Mouse (Mus musculus) kidney, postnatal 0 days (tissue): ENCODE measurements around the gene Cdh26. TPM values are rescaled to one million over a fixed set of nuclear protein-coding genes. Genes with fewer than 3 reads are reported as not detected.

ENCODE experiments used
- ATAC-seq: fragments of 200-750 bp; cut with Nextera tagmentation; replicated peaks from 2 replicates; pipeline ENCODE4 v1.8.0; 2017; ENCODE audit warnings: low read depth, moderate number of reproducible peaks, moderate TSS enrichment, moderate library complexity; ENCODE audit not compliant: low FRiP score
- DNase-seq: peaks from one replicate; pipeline ENCODE4 v3.0.0-alpha.2; 2016; ENCODE audit warnings: low spot score
- H3K27ac ChIP-seq: fragments of 300-500 bp; sonication (generic); 2 replicates; pipeline ENCODE4 v1.5.1; 2014; ENCODE audit warnings: mild to moderate bottlenecking
- H3K27me3 ChIP-seq: fragments of 300-500 bp; sonication (generic); 2 replicates; pipeline ENCODE4 v1.6.1; 2014; ENCODE audit warnings: low read length, mixed read lengths; ENCODE audit not compliant: insufficient read depth
- H3K36me3 ChIP-seq: fragments of 300-500 bp; sonication (generic); 2 replicates; pipeline ENCODE4 v1.6.1; 2014; ENCODE audit warnings: low read length, mixed read lengths; ENCODE audit not compliant: insufficient read depth
- H3K4me1 ChIP-seq: fragments of 300-500 bp; sonication (generic); replicated peaks from 2 replicates; pipeline ENCODE4 v1.6.1; 2014; ENCODE audit warnings: antibody characterized with exemption, low read length, mixed read lengths; ENCODE audit not compliant: insufficient read depth
- H3K4me2 ChIP-seq: fragments of 300-500 bp; sonication (generic); 2 replicates; pipeline ENCODE4 v1.6.1; 2014; ENCODE audit warnings: mild to moderate bottlenecking, low read length, moderate library complexity, mixed read lengths
- H3K4me3 ChIP-seq: fragments of 300-500 bp; sonication (generic); replicated peaks from 2 replicates; pipeline ENCODE4 v1.5.1; 2014; ENCODE audit warnings: low read depth, low read length
- H3K9ac ChIP-seq: fragments of 300-500 bp; sonication (generic); 2 replicates; pipeline ENCODE4 v1.6.1; 2014; ENCODE audit warnings: low read depth, low read length
- H3K9me3 ChIP-seq: fragments of 300-500 bp; sonication (generic); replicated peaks from 2 replicates; pipeline ENCODE4 v1.6.1; 2016; ENCODE audit warnings: low read length, inconsistent platforms, mixed read lengths
- CTCF ChIP-seq: IDR thresholded peaks from 2 replicates; pipeline ENCODE4 v1.5.1; 2016; ENCODE audit warnings: antibody characterized with exemption, low read depth, mild to moderate bottlenecking, moderate library complexity
- WGBS: fragments of 180-500 bp; shearing (Covaris S2); extraction: QIAGEN DNeasy Blood & Tissue Kit; methylation state at CpG from one replicate; pipeline ENCODE4 v1.1.7; 2014; 5-methylcytosine and 5-hydroxymethylcytosine counted together
- polyA plus RNA-seq: library from polyadenylated mRNA; unstranded; fragments of >200 nt; fragmentation: Nextera tagmentation; extraction: Ambion mirVana; gene quantifications from 2 replicates; pipeline ENCODE4 v1.2.1, GENCODE M21; 2015

The Cdh26 gene
- polyA plus RNA-seq, 1 experiment from 2014 or later, result 0.17 TPM

GRCm38 (mm10) chr2:178413481-178414260 lies 16.7 kb upstream of the Cdh26 start:
- H3K27me3 ChIP-seq, result peaks cover 15% of the 10 kb centered on the region
- TF ChIP-seq CTCF, result no peak
- peak overlapping the region; percentile 66 for H3K4me3 ChIP-seq
- peaks cover 11% of the 10 kb centered on the region for H3K4me1 ChIP-seq
- H3K4me2 ChIP-seq, result peak overlapping the region; percentile 95
- no peaks in the 10 kb centered on the region for H3K36me3 ChIP-seq
- peak; percentile 33 for ATAC-seq
- DNase-seq, result no peak
- no peak overlapping the region for H3K27ac ChIP-seq
- no peaks in the 10 kb centered on the region for H3K9me3 ChIP-seq
- WGBS, result 19% methylated on average over 75 of the region's 75 CpGs
- peak overlapping the region; percentile 51 for H3K9ac ChIP-seq

- WGBS, result under 1% methylated on average over 73 of the region's 74 CpGs
- peak; percentile 75 for ATAC-seq
- H3K9me3 ChIP-seq, result no peaks in the 10 kb centered on the region
- TF ChIP-seq CTCF, result peak; percentile 32; the same call in 1 of the 2 replicates
- peak within 1 kb of the TSS; percentile 51 for H3K9ac ChIP-seq
- no peaks in the 10 kb centered on the region for H3K36me3 ChIP-seq
- peaks cover 11% of the 10 kb centered on the region for H3K4me1 ChIP-seq
- H3K4me2 ChIP-seq, result peak within 1 kb of the TSS; percentile 95
- H3K27ac ChIP-seq, result no peak within 1 kb of the TSS
- peak; percentile 67 for DNase-seq
- H3K4me3 ChIP-seq, result peak within 1 kb of the TSS; percentile 66
- H3K27me3 ChIP-seq, result peaks cover 15% of the 10 kb centered on the region
These were observed 15.8 kb upstream of the Cdh26 start, which contains the start of the genes Ppp1r3d and Fam217b for GRCm38 (mm10) chr2:178414261-178415149. Ppp1r3d (minus strand) TSS chr2:178414472. Fam217b (plus strand) TSS chr2:178414524.

- Histone ChIP-seq H3K36me3 (no peaks in the 10 kb centered on the region), H3K9ac (no peak overlapping the region; the same call in 1 of the 2 replicates), H3K27ac (no peak overlapping the region), H3K27me3 (peaks cover 15% of the 10 kb centered on the region), H3K4me3 (peak overlapping the region; percentile 66), H3K9me3 (no peaks in the 10 kb centered on the region), H3K4me2 (peak overlapping the region; percentile 95), H3K4me1 (peaks cover 11% of the 10 kb centered on the region)
- WGBS, result 14% methylated on average over 3 of the region's 3 CpGs
- ATAC-seq (peak; percentile 14; the same call in 1 of the 2 replicates), DNase-seq (no peak)
- TF ChIP-seq CTCF, result no peak
These were observed 15.2 kb upstream of the Cdh26 start for GRCm38 (mm10) chr2:178415150-178415448.

- no peak overlapping the region for H3K4me3 ChIP-seq
- H3K27me3 ChIP-seq, result peaks cover 11% of the 10 kb centered on the region; the same call in 1 of the 2 replicates
- H3K4me2 ChIP-seq, result no peak overlapping the region
- peaks cover 11% of the 10 kb centered on the region for H3K4me1 ChIP-seq
- DNase-seq (no peak), ATAC-seq (no peak)
- H3K9ac ChIP-seq, result no peak overlapping the region
- TF ChIP-seq CTCF, result no peak
- no peaks in the 10 kb centered on the region for H3K9me3 ChIP-seq
- WGBS, result 60% methylated on average over 13 of the region's 13 CpGs
- H3K36me3 ChIP-seq, result no peaks in the 10 kb centered on the region
- H3K27ac ChIP-seq, result no peak overlapping the region
These were observed 13.9 kb upstream of the Cdh26 start for GRCm38 (mm10) chr2:178416427-178416826.

GRCm38 (mm10) chr2:178416970-178417369 lies 13.4 kb upstream of the Cdh26 start:
- WGBS, result 79% methylated on average over 4 of the region's 4 CpGs
- Histone ChIP-seq H3K36me3 (no peaks in the 10 kb centered on the region), H3K9ac (no peak overlapping the region), H3K4me2 (no peak overlapping the region), H3K9me3 (no peaks in the 10 kb centered on the region), H3K4me1 (peaks cover 11% of the 10 kb centered on the region), H3K4me3 (no peak overlapping the region), H3K27me3 (peaks cover 8% of the 10 kb centered on the region; the same call in 1 of the 2 replicates), H3K27ac (no peak overlapping the region)
- TF ChIP-seq CTCF, result no peak
- no peak for ATAC-seq
- no peak for DNase-seq

- H3K36me3 ChIP-seq, result no peaks in the 10 kb centered on the region
- no peak overlapping the region for H3K4me3 ChIP-seq
- TF ChIP-seq CTCF, result no peak
- no peak overlapping the region for H3K4me2 ChIP-seq
- DNase-seq (no peak), ATAC-seq (no peak)
- H3K27ac ChIP-seq, result no peak overlapping the region
- no peaks in the 10 kb centered on the region for H3K4me1 ChIP-seq
- H3K9me3 ChIP-seq, result no peaks in the 10 kb centered on the region
- no peak overlapping the region for H3K9ac ChIP-seq
- H3K27me3 ChIP-seq, result no peaks in the 10 kb centered on the region
- WGBS, result 84% methylated on average over 9 of the region's 9 CpGs
These were observed 9.8 kb upstream of the Cdh26 start for GRCm38 (mm10) chr2:178420576-178420975.
